Comparison of ENCODE assay signal across 14 mouse cellular contexts in genomic region chr11:73009531-73010274, GRCm38 (mm10). TPM values are rescaled to one million over a fixed set of nuclear protein-coding genes. Genes with fewer than 3 reads are reported as not detected.
DNase-seq lines count a peak whose midpoint lies in the region; TF ChIP-seq lines count a peak whose summit lies in the region.
"Had no signal": no experiment of that assay in that cellular context is flagged by ENCODE, and none has a peak within 500 bp of the region (broad histone marks: within the 10 kb centered on the region; RNA-seq: fewer than 3 reads in every experiment).

No protein-coding gene starts in this region.

- intact Hi-C loops in left cerebral cortex, postnatal 4 days (cut with DNase I) = loop anchor here (5.0 kb wide), 1 partner anchor 38 kb away; the partner anchor contains the start of gene Ncbp3
- intact Hi-C loops in left cerebral cortex, adult 2 months (cut with DNase I) = no loop called here

- H3K27ac ChIP-seq in left cerebral cortex, adult 2 months = no peak overlapping the region
- H3K27ac ChIP-seq: embryonic facial prominence, embryonic 10.5 days had no signal

- TF ChIP-seq CTCF in left cerebral cortex, adult 2 months (IDR thresholded peaks at IDR 0.05) = no peak

- H3K4me3 ChIP-seq in left cerebral cortex, adult 2 months = no peak overlapping the region
- H3K4me3 ChIP-seq: embryonic facial prominence, embryonic 10.5 days; erythroblast, embryonic 14.5 days; heart, embryonic 12.5 days had no signal

- peak; percentile 77 for DNase-seq in cerebellum, adult 11 months
- no peak for DNase-seq in cerebellum, postnatal 4 days (ENCODE audit: low spot score in 2 of 2)
- peak; percentile 30 for DNase-seq in left cerebral cortex, postnatal 4 days
- no peak for DNase-seq in left cerebral cortex, adult 2 months (ENCODE audit: extremely low spot score in 1 of 2, low spot score in 2 of 2)
- DNase-seq in cerebellum, postnatal 14 days = peak; percentile 81 to 86
- DNase-seq in thymus, postnatal 10 days (ENCODE audit: low spot score in 2 of 2) = peak; percentile 66 to 74
- DNase-seq in layer of hippocampus, postnatal 10 days (ENCODE audit: low spot score in 2 of 2) = no peak
- DNase-seq in embryo, embryonic 11 days = no peak
- DNase-seq: adrenal gland, postnatal 25 days; kidney, postnatal 36 days; lung, embryonic 14.5 days had no signal

RNA-seq across cellular contexts. Expression of gene Camkk1, which starts 9.1 kb away (rescaled TPM):
- total RNA-seq in left cerebral cortex, postnatal 4 days (2021) = 10 to 100 TPM; 28.7 to 30.5 TPM
- 100 to 1,000 TPM; 118 to 126 TPM for total RNA-seq in left cerebral cortex, adult 2 months (2021)
- 10 to 100 TPM; 51.5 to 55.1 TPM for total RNA-seq in layer of hippocampus, postnatal 10 days (2021)

RNA-seq across cellular contexts. Expression of gene P2rx1, which starts 10.8 kb away (rescaled TPM):
- total RNA-seq in left cerebral cortex, postnatal 4 days (2021) = under 1 TPM; 0.28 to 0.50 TPM
- total RNA-seq in left cerebral cortex, adult 2 months (2021) = under 1 TPM; 0.20 to 0.40 TPM
- under 1 TPM; 0.78 to 0.96 TPM for total RNA-seq in layer of hippocampus, postnatal 10 days (2021)

RNA-seq across cellular contexts. Expression of gene Ncbp3, which starts 37.9 kb away (rescaled TPM):
- total RNA-seq in left cerebral cortex, postnatal 4 days (2021) = 10 to 100 TPM; 10.4 to 10.7 TPM
- total RNA-seq in left cerebral cortex, adult 2 months (2021) = 10 to 100 TPM; 10.3 to 10.7 TPM
- total RNA-seq in layer of hippocampus, postnatal 10 days (2021) = 1 to 10 TPM; 9.5 to 10.0 TPM

RNA-seq across cellular contexts. Expression of gene Atp2a3, which starts 48.7 kb away (rescaled TPM):
- 1 to 10 TPM; 2.3 to 2.5 TPM for total RNA-seq in left cerebral cortex, postnatal 4 days (2021)
- total RNA-seq in left cerebral cortex, adult 2 months (2021) = 1 to 10 TPM; 6.9 to 7.0 TPM
- total RNA-seq in layer of hippocampus, postnatal 10 days (2021) = 1 to 10 TPM; 5.8 to 7.6 TPM

Comparison
In these comparisons a context has a peak if more than half of its experiments do, and no peak if none do; other contexts are left out.
1. DNase-seq: peak in cerebellum, adult 11 months (single experiment), left cerebral cortex, postnatal 4 days (single experiment), cerebellum, postnatal 14 days (2 of 2) and thymus, postnatal 10 days (2 of 2); none in cerebellum, postnatal 4 days (0 of 2), left cerebral cortex, adult 2 months (0 of 2), layer of hippocampus, postnatal 10 days (0 of 2) and embryo, embryonic 11 days (single experiment).